Mouse (Mus musculus) heart, embryonic 15.5 days (tissue): Measurements from ENCODE around the gene Stk24. TPM values are rescaled to one million over a fixed set of nuclear protein-coding genes. Genes with fewer than 3 reads are reported as not detected.

Experiments used
- ATAC-seq: fragments of 200-750 bp; cut with Nextera tagmentation; replicated peaks from 2 replicates; pipeline ENCODE4 v1.8.0; 2017; ENCODE audit warnings: low read depth, moderate TSS enrichment; ENCODE audit not compliant: insufficient number of reproducible peaks, insufficient read depth, low FRiP score
- H3K27ac ChIP-seq: fragments of 300-500 bp; sonication (generic); 2 replicates; pipeline ENCODE4 v1.5.1; 2015; ENCODE audit warnings: mild to moderate bottlenecking, inconsistent platforms
- H3K27me3 ChIP-seq: fragments of 300-500 bp; sonication (generic); 2 replicates; pipeline ENCODE4 v1.6.1; 2015; ENCODE audit warnings: inconsistent platforms
- H3K36me3 ChIP-seq: fragments of 300-500 bp; sonication (generic); 2 replicates; pipeline ENCODE4 v1.6.1; 2015; ENCODE audit warnings: mild to moderate bottlenecking, inconsistent platforms
- H3K4me1 ChIP-seq: fragments of 300-500 bp; sonication (generic); replicated peaks from 2 replicates; pipeline ENCODE4 v1.6.1; 2015; ENCODE audit warnings: inconsistent platforms
- H3K4me2 ChIP-seq: fragments of 300-500 bp; sonication (generic); 2 replicates; pipeline ENCODE4 v1.6.1; 2015; ENCODE audit warnings: inconsistent platforms, mild to moderate bottlenecking, moderate library complexity
- H3K4me3 ChIP-seq: fragments of 300-500 bp; sonication (generic); 2 replicates; pipeline ENCODE4 v1.5.1; 2015; ENCODE audit warnings: mild to moderate bottlenecking, inconsistent platforms
- H3K9ac ChIP-seq: fragments of 300-500 bp; sonication (generic); 2 replicates; pipeline ENCODE4 v1.6.1; 2015; ENCODE audit warnings: mild to moderate bottlenecking, inconsistent platforms
- H3K9me3 ChIP-seq: fragments of 300-500 bp; sonication (generic); replicated peaks from 2 replicates; pipeline ENCODE4 v1.6.1; 2016; ENCODE audit warnings: inconsistent platforms
- WGBS: fragments of 180-500 bp; shearing (Covaris S2); methylation state at CpG from one replicate; pipeline ENCODE4 v1.1.7; 2015; ENCODE audit warnings: mixed read lengths; 5-methylcytosine and 5-hydroxymethylcytosine counted together
- polyA plus RNA-seq: library from polyadenylated mRNA; unstranded; fragments of >200 nt; fragmentation: Nextera tagmentation; extraction: Ambion mirVana; gene quantifications from 2 replicates; pipeline ENCODE4 v1.2.1, GENCODE M21; 2015

Gene Stk24
- polyA plus RNA-seq, 1 experiment from 2014 or later, result 34.5 TPM

GRCm38 (mm10) chr14:121408944-121409343 lies 29.1 kb upstream of the Stk24 start:
- H3K4me1 ChIP-seq, result no peaks in the 10 kb centered on the region
- WGBS, result 72% methylated on average over 3 of the region's 3 CpGs
- H3K9ac ChIP-seq, result no peak overlapping the region
- no peaks in the 10 kb centered on the region for H3K36me3 ChIP-seq
- no peak overlapping the region for H3K4me2 ChIP-seq
- no peak overlapping the region for H3K4me3 ChIP-seq
- H3K27me3 ChIP-seq, result no peaks in the 10 kb centered on the region
- ATAC-seq, result no peak
- H3K9me3 ChIP-seq, result no peaks in the 10 kb centered on the region
- H3K27ac ChIP-seq, result no peak overlapping the region

- H3K27ac ChIP-seq, result no peak overlapping the region
- no peak overlapping the region for H3K4me3 ChIP-seq
- H3K9me3 ChIP-seq, result no peaks in the 10 kb centered on the region
- 89% methylated on average over 7 of the region's 7 CpGs for WGBS
- no peaks in the 10 kb centered on the region for H3K36me3 ChIP-seq
- H3K4me1 ChIP-seq, result no peaks in the 10 kb centered on the region
- H3K27me3 ChIP-seq, result no peaks in the 10 kb centered on the region
- H3K4me2 ChIP-seq, result no peak overlapping the region
- H3K9ac ChIP-seq, result no peak overlapping the region
- ATAC-seq, result no peak
Observed at GRCm38 (mm10) chr14:121406943-121407342, 27.1 kb upstream of the Stk24 start.

- peak overlapping the region; percentile 51 for H3K4me2 ChIP-seq
- H3K36me3 ChIP-seq, result no peaks in the 10 kb centered on the region
- H3K27me3 ChIP-seq, result no peaks in the 10 kb centered on the region
- H3K9me3 ChIP-seq, result no peaks in the 10 kb centered on the region
- H3K27ac ChIP-seq, result no peak overlapping the region
- WGBS, result 59% methylated on average over 15 of the region's 15 CpGs
- no peak for ATAC-seq
- H3K9ac ChIP-seq, result no peak overlapping the region
- H3K4me3 ChIP-seq, result 0 out of 2 replicates have a peak overlapping the region, but pooled peaks have one; percentile 3
- no peaks in the 10 kb centered on the region for H3K4me1 ChIP-seq
Observed at GRCm38 (mm10) chr14:121405546-121405945, 25.7 kb upstream of the Stk24 start.

- Histone ChIP-seq H3K4me1 (no peaks in the 10 kb centered on the region), H3K4me3 (0 out of 2 replicates have a peak overlapping the region, but pooled peaks have one; percentile 3), H3K36me3 (no peaks in the 10 kb centered on the region), H3K9me3 (no peaks in the 10 kb centered on the region), H3K4me2 (peak overlapping the region; percentile 51), H3K27ac (no peak overlapping the region), H3K9ac (no peak overlapping the region), H3K27me3 (no peaks in the 10 kb centered on the region)
- whole genome bisulfite sequencing, result 56% methylated on average over 12 of the region's 13 CpGs
- no peak for ATAC-seq
Observed at GRCm38 (mm10) chr14:121405120-121405519, 25.3 kb upstream of the Stk24 start.

GRCm38 (mm10) chr14:121399676-121400075 lies 19.9 kb upstream of the Stk24 start:
- no peak overlapping the region for H3K27ac ChIP-seq
- no peaks in the 10 kb centered on the region for H3K4me1 ChIP-seq
- H3K4me2 ChIP-seq, result no peak overlapping the region
- no peaks in the 10 kb centered on the region for H3K36me3 ChIP-seq
- no peaks in the 10 kb centered on the region for H3K27me3 ChIP-seq
- no peak for ATAC-seq
- H3K9me3 ChIP-seq, result no peaks in the 10 kb centered on the region
- no peak overlapping the region for H3K9ac ChIP-seq
- 80% methylated on average over 6 of the region's 6 CpGs for WGBS
- no peak overlapping the region for H3K4me3 ChIP-seq

- H3K27ac ChIP-seq, result no peak overlapping the region
Observed at GRCm38 (mm10) chr14:121397471-121397870, 17.7 kb upstream of the Stk24 start.

GRCm38 (mm10) chr14:121395125-121395524 lies 15.3 kb upstream of the Stk24 start:
- Histone ChIP-seq H3K4me2 (no peak overlapping the region), H3K9me3 (no peaks in the 10 kb centered on the region), H3K4me1 (peaks cover 10% of the 10 kb centered on the region), H3K27me3 (no peaks in the 10 kb centered on the region), H3K4me3 (no peak overlapping the region), H3K36me3 (no peaks in the 10 kb centered on the region), H3K9ac (no peak overlapping the region), H3K27ac (no peak overlapping the region)
- no peak for ATAC-seq
- 86% methylated on average over 4 of the region's 4 CpGs for WGBS

More at GRCm38 (mm10) chr14:121397471-121397870, 17.7 kb upstream of the Stk24 start:
- Histone ChIP-seq H3K9me3 (no peaks in the 10 kb centered on the region), H3K9ac (no peak overlapping the region), H3K4me3 (no peak overlapping the region), H3K27me3 (no peaks in the 10 kb centered on the region), H3K36me3 (no peaks in the 10 kb centered on the region), H3K4me1 (peaks cover under 1% of the 10 kb centered on the region), H3K4me2 (no peak overlapping the region)
- no peak for ATAC-seq
- 44% methylated on average over 1 of the region's 1 CpGs for WGBS

- ATAC-seq, result peak; percentile 69; the same call in 1 of the 2 replicates
- H3K9me3 ChIP-seq, result no peaks in the 10 kb centered on the region
- H3K27ac ChIP-seq, result peak overlapping the region; percentile 79
- peaks cover 16% of the 10 kb centered on the region for H3K4me1 ChIP-seq
- H3K36me3 ChIP-seq, result no peaks in the 10 kb centered on the region
- no peaks in the 10 kb centered on the region for H3K27me3 ChIP-seq
- no peak overlapping the region for H3K4me3 ChIP-seq
- 60% methylated on average over 5 of the region's 5 CpGs for WGBS
- no peak overlapping the region for H3K4me2 ChIP-seq
- no peak overlapping the region for H3K9ac ChIP-seq
Observed at GRCm38 (mm10) chr14:121391927-121392326, 12.1 kb upstream of the Stk24 start.

GRCm38 (mm10) chr14:121387760-121388159 lies 7.9 kb upstream of the Stk24 start:
- H3K9me3 ChIP-seq, result no peaks in the 10 kb centered on the region
- no peak overlapping the region for H3K4me3 ChIP-seq
- H3K36me3 ChIP-seq, result no peaks in the 10 kb centered on the region
- no peak overlapping the region; the same call in 1 of the 2 replicates for H3K27ac ChIP-seq
- ATAC-seq, result no peak
- no peak overlapping the region for H3K9ac ChIP-seq
- no peak overlapping the region for H3K4me2 ChIP-seq
- peaks cover 20% of the 10 kb centered on the region for H3K4me1 ChIP-seq
- 28% methylated on average over 1 of the region's 1 CpGs for WGBS
- no peaks in the 10 kb centered on the region for H3K27me3 ChIP-seq

GRCm38 (mm10) chr14:121385440-121385839 lies 5.6 kb upstream of the Stk24 start:
- H3K9me3 ChIP-seq, result no peaks in the 10 kb centered on the region
- no peaks in the 10 kb centered on the region for H3K27me3 ChIP-seq
- no peaks in the 10 kb centered on the region for H3K36me3 ChIP-seq
- no peak overlapping the region for H3K4me2 ChIP-seq
- H3K27ac ChIP-seq, result no peak overlapping the region
- H3K4me1 ChIP-seq, result peaks cover 10% of the 10 kb centered on the region
- WGBS, result 58% methylated on average over 8 of the region's 8 CpGs
- H3K4me3 ChIP-seq, result no peak overlapping the region
- no peak overlapping the region for H3K9ac ChIP-seq
- no peak for ATAC-seq

GRCm38 (mm10) chr14:121383801-121384200 lies 4.0 kb upstream of the Stk24 start:
- H3K4me1 ChIP-seq, result peaks cover 15% of the 10 kb centered on the region
- H3K27ac ChIP-seq, result no peak overlapping the region
- H3K4me2 ChIP-seq, result no peak overlapping the region
- no peaks in the 10 kb centered on the region for H3K36me3 ChIP-seq
- WGBS, result 54% methylated on average over 3 of the region's 3 CpGs
- ATAC-seq, result no peak
- H3K9ac ChIP-seq, result no peak overlapping the region
- H3K4me3 ChIP-seq, result no peak overlapping the region
- H3K9me3 ChIP-seq, result no peaks in the 10 kb centered on the region
- no peaks in the 10 kb centered on the region for H3K27me3 ChIP-seq

GRCm38 (mm10) chr14:121379116-121379826 lies 540 bp downstream of the Stk24 start:
- H3K36me3 ChIP-seq, result no peaks in the 10 kb centered on the region

More at GRCm38 (mm10) chr14:121379116-121379826, 540 bp downstream of the Stk24 start:
- Histone ChIP-seq H3K4me1 (peaks cover 33% of the 10 kb centered on the region), H3K27ac (peak overlapping the region; percentile 97), H3K4me2 (peak overlapping the region; percentile 77), H3K9ac (peak overlapping the region; percentile 97), H3K27me3 (no peaks in the 10 kb centered on the region), H3K4me3 (peak overlapping the region; percentile 100), H3K9me3 (no peaks in the 10 kb centered on the region)
- WGBS, result under 1% methylated on average over 68 of the region's 79 CpGs
- peak; percentile 92 for ATAC-seq
